Mouse (Mus musculus): ENCODE data around the gene Mier2. TPM values are rescaled to one million over a fixed set of nuclear protein-coding genes. Genes with fewer than 3 reads are reported as not detected.
A peak's percentile ranks its signal among the peaks of the same experiment; 100 is the strongest.

The Mier2 gene
- total RNA-seq, 2 experiments from 2014 or later = 9.2 to 12.4 TPM

GRCm38 (mm10) chr10:79543884-79544597 lies 11.0 kb downstream of the Mier2 start:
- intact Hi-C loops (cut with DNase I) = no loop called here
- no peak for DNase-seq

DNA sequence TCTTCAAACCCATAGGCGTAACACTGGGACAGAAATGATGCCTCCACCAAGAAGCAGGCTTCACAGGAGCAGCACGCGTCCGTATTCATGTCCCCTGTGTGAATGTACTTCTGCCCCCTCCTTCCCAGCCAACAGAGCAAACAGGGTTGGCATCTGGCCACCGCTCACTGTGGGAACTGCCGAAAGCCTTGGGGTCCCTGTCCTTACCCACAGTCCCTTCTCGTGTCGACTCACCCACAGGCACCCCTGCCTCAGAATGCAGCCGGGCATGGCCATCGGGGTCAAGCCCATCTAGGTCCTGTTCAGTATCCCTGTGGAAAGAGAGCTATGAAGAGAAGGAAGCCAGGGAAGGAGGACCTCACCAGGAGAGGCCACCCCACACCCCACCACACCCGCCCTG lies 12.8 kb downstream of the Mier2 start:
- no peak for DNase-seq
- intact Hi-C loops (cut with DNase I) = no loop called here

GRCm38 (mm10) chr10:79541522-79541921 lies 13.5 kb downstream of the Mier2 start:
- no peak for DNase-seq
- intact Hi-C loops (cut with DNase I) = no loop called here

DNA sequence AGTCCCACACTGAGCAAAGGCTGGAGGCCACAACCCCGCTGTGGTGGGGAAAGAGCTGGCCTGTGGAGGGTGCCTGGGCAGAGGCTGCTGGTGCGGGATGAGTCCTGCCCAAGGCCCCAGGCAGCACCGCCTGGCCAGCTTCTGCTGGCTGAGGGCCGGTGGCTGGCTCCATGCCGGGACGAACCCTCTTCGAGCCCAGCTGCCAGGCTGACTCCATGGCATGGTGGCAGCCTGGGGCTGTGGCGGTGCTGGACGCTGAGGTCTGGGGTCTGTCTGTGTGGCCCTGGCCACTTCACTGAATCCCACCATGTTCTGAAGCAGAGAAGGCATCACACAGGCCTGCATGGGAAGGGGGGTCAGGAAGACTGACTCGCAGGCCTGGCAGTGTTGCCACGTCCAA lies 14.3 kb downstream of the Mier2 start:
- DNase-seq = no peak
- intact Hi-C loops (cut with DNase I) = no loop called here

DNA sequence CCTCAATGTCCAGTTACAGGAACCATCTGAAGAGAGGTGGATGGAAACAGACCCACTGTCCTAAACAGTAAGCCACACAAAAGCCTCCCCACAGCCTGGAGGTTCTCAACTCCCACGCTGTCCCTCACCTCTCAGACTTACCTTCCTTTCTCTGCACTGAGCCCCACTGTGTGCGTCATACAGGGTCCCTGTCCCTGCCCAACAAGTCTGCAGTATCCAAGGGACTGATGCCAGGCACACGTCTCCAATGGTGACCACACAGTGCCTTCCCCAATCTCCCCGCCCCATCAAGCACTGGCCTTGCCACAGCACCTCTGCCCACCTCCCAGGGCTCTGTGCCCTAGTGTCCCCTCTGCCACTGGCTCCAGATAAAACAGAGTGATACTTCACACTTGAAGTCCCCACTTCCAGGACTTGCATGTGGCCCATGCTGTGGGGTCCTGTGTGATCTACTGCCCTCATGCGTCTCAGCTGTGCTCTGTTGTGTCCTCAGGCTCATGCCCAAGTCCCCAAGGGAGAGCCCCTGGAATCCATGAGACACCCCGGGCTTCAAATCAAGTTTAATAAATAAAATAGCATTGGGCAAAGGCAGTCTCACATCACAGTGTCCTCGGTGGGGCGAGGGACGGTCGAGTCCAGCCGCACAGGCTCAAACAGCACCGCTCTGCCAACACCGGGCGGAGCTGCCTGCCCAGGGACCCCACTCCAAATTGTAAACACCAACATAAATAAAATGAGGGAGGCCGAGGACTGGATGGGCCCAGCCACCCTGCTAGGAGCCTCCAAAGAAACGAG lies 15.1 kb downstream of the Mier2 start:
- intact Hi-C loops (cut with DNase I) = no loop called here
- no peak for DNase-seq

GRCm38 (mm10) chr10:79538873-79539272 lies 16.1 kb downstream of the Mier2 start:
- intact Hi-C loops (cut with DNase I) = no loop called here
- DNase-seq = no peak

DNA sequence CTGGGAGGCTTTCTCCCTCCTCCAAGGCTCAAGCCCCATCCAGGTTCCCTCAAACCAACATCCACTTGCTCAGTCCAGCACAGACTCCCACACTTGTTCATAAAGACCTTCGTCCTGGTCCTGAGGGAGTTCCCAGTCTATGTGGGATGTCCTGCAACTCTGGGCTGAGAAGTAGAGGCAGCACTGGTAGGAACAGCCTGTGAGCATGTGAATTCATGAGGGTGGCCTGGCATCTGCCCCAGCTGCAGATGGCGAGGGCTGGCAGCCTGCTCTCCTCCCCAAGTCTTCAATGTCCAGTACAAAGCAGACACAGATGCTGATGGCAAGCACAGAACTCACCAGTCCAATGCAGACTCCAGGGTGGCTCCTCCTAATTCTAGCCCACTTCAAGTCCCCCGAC lies 16.7 kb downstream of the Mier2 start:
- intact Hi-C loops (cut with DNase I) = no loop called here

GRCm38 (mm10) chr10:79537781-79538180 lies 17.2 kb downstream of the Mier2 start:
- intact Hi-C loops (cut with DNase I) = no loop called here
- DNase-seq = no peak

More for the DNA sequence above, 16.7 kb downstream of the Mier2 start:
- no peak for DNase-seq

- intact Hi-C loops (cut with DNase I) = no loop called here
- DNase-seq = no peak
These were observed 17.7 kb downstream of the Mier2 start for GRCm38 (mm10) chr10:79537271-79537670.

DNA sequence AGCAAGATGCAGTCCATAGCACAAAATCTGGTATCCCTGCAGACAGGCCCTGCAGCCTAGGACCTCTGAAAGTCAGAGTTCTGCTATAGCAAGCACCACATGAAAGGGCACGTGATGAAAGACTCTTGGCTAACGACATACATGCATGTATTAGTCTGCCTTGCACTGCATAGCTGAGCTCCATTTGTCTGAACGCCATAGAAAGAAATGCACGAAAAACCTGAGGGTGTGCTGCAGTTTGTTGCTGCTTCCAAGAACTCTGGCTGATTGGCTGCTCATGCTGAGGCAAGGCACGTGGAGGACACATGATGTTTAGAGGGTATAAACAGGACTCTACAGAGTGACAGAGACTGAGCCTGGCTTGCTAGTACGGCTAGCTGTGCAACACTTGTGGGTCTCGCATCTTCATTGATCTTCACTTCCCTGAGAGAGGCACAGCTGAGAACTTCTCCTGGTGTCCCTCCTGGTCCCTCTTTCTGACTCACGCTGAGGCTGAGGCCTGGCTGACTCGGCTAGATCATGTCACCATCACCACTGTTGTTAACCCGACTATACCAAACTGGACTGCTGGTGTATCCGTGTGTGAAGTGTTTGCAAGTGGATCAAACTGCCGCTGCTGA lies 18.4 kb downstream of the Mier2 start:
- DNase-seq = no peak
- intact Hi-C loops (cut with DNase I) = no loop called here

GRCm38 (mm10) chr10:79535431-79535830 lies 19.6 kb downstream of the Mier2 start:
- no peak for DNase-seq
- intact Hi-C loops (cut with DNase I) = no loop called here

DNA sequence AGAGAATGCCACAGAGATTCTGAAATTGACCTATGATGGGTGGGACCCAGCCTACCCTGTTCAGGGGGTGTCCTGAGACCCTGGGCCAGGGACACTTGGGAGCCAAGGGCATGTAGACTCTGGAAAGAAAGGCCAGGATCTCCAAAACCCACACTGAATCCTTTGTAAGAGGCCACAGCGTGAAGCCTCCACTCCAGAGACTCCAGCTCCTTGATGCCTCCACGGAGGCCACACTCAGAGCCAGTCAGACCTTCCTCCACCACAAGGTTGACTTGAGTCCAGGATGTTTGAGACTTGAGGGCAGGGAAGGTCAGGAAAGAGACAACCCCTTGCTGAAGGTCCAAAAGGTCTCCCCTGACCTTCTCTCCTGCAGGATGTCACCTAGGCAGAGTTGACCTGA lies 20.6 kb downstream of the Mier2 start:
- intact Hi-C loops (cut with DNase I) = no loop called here
- no peak for DNase-seq

DNA sequence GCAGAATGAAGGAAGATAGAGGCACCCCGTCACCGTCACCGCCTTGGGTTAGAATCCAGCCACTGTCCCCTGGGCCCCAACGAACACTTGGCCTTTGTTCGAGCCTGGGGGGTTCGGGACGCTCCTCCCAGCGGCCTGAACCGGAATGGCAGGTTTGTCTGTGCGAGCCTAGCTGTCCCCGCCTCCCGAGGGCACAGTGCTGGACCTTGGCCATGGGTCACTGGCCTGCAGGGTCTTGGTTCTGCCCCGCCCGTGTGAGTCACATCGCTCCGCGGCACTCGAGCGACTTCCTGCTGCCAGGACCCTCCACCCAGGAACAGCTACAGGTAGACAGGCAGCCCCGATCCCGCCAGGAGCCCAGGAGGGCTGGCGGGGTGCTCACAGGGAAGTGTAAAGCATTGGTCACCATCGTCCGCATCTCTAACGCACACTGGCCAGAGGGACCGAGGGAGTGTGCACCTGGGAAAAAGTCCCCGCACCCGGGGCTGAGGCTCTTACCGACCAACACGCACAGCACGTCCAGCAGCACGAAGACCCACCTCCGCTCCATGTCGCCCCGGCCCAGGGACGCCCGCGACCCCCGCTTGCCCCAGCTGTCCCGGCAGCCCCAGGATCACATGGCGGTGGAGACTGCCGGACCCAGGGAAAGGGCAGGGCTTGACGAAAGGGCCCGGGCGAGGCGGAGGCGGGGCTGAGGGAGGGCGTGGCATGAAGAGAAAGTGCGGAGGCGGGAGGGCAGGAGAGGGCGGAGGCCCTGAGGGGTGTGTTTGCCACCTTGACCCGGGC lies 21.7 kb downstream of the Mier2 start, which contains the start of gene Plpp2:
TSS of gene Plpp2 (minus strand) at position 671 of the 786 bp plus-strand sequence.
- DNase-seq = peak; percentile 61 to 68

DNA sequence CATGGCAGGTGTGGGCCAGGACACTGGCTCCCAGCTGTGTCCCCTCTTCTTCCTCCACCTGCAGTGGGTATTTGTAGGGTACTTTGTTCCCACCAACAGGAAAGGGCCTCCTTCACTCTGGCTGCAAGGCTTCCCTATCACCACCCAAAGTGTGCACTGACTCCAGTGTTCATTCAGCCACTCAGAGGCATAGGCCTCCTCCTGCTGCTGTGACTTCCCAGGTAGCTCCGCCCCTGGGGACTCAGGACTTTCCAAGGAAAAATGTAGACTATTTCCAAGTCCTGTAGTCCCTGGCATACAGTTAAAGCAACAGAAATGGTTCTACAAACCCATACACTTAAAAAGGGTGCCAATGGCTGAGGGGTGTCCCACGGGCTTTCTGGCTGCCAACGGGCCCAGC lies 22.3 kb downstream of the Mier2 start:
- intact Hi-C loops (cut with DNase I) = no loop called here
- DNase-seq = no peak

More for the DNA sequence above, 21.7 kb downstream of the Mier2 start, which contains the start of gene Plpp2:
- intact Hi-C loops (cut with DNase I) = no loop called here

DNA sequence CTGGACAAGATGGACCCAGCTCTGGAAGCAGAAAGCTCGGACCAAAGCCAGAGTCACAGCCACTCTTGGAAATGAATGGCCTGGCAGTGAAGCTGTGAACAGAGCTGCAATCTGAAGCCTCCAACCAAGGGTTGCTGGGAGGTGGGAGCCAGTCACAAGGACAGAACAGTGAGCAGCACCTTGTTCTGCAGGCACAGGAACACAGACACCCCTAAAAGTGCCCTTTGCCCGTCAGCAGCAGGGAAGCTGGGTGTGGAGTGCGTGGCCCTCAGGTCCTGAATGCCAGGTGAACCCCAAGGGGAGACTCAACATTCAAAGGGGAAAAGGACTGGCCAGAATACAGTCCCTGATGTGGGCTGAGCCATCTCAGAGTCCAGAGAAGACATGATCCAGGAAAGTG lies 23.4 kb downstream of the Mier2 start:
- intact Hi-C loops (cut with DNase I) = no loop called here
- DNase-seq = no peak

GRCm38 (mm10) chr10:79530721-79531120 lies 24.3 kb downstream of the Mier2 start:
- no peak for DNase-seq

GRCm38 (mm10) chr10:79530241-79530640 lies 24.8 kb downstream of the Mier2 start:
- no peak for DNase-seq
- intact Hi-C loops (cut with DNase I) = no loop called here

More at GRCm38 (mm10) chr10:79530721-79531120, 24.3 kb downstream of the Mier2 start:
- intact Hi-C loops (cut with DNase I) = no loop called here

DNA sequence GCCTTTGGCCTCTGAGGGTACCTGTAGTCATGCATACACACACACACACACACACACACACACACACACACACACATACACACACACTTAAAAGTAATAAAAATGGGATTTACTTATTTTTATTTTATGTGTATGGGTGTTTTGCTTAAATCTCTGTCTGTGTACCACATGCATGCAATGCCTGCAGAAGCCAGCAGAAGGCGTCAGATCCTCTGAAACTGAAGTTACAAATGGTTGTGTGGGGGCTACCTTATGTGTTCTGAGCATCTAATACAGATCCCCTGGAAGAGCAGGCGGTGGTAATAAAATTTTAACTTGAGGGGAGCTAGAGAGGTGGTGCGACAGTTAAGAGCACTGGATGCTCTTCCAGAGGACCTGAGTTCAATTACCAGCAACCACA lies 26.9 kb downstream of the Mier2 start:
- DNase-seq = no peak
- intact Hi-C loops (cut with DNase I) = no loop called here

DNA sequence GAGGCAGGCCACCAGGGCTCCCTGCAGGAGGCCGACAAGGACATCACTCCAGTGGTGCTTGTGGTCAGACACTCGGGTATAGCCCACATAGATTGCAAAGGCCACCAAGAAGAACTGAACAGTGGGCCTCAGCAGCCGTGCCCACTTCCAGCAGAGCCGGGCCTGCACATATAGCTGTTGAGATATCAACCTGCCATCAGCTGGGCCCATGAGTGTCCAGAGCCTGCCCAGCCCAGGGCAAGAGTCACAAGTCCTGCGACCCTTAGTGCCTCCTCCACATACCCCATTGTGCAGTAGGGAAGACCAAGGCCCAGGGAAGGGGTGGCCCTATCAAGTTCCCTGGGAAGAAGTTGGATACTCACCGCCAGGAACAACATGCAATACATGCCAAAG lies 27.6 kb downstream of the Mier2 start:
- no peak for DNase-seq
- intact Hi-C loops (cut with DNase I) = no loop called here

DNA sequence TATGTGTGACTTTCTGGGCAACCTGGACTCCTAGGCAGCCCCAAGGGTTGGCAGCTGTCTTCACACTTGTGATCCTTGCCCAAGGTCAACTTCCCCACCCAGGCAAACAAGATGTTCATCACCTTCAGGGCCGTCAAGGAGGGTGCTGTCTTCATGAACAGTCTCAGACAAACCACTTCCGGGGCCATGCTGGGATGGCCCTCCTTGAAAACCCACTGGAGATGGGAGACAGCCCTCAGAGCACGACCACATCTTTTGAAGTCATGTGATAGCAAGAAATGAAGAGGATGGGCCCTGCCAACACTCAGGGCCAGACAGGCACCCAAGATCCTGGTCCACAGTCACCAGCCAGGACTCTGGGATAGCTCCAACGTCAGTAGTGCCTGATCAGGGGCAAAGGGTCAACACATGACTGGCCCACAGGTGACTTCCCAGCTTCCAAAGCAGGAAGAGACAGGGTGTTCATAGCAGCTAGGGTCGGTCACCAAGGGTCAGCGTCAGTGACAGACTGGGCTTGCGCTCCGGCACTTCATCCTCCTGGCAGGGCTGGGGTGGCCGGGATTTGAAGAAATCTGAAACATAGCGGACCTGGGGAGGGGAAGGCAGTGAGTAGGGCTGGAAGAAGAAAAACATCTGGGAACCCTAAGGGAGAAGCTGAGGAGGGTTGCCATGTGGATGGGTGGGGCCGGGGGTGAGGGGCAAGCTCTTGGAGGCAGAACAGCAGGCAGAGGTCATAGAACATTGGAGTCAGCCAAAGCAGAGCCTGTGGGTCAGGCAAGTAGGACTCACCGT lies 28.1 kb downstream of the Mier2 start:
- no peak for DNase-seq
- intact Hi-C loops (cut with DNase I) = no loop called here
